Mouse (Mus musculus) WW6 (cell line): ENCODE results near the gene Gm36210.
"Not testable (repeated sequence)": the region's sequence is repeated elsewhere in the genome, so short reads cannot be mapped to it uniquely, and the experiment has no call there.

Experiments used
- DNase-seq: peaks from one replicate; pipeline ENCODE4 v3.0.0-alpha.2; 2013; ENCODE audit warnings: low read depth, low spot score

Gene Gm36210

DNA sequence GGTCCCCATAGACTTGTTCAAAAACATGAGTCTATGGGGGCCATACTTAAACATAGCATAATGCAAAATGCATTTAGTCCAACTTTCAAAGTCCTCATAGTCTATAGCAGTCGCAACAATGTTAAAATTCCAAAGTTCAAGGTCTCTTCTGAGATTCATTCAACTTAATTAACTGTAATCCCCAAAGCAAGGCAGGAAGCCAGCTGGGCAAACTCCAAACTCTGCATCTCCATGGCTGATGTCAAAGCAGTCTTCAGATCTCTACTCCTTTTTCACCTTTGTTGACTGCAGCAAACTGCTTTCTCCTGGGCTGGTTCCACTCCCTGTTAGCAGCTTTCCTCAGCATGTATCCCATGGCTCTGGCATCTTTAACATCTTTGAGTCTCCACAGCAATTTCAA lies 27.3 kb downstream of the Gm36210 start:
- DNase-seq: not testable (repeated sequence)

DNA sequence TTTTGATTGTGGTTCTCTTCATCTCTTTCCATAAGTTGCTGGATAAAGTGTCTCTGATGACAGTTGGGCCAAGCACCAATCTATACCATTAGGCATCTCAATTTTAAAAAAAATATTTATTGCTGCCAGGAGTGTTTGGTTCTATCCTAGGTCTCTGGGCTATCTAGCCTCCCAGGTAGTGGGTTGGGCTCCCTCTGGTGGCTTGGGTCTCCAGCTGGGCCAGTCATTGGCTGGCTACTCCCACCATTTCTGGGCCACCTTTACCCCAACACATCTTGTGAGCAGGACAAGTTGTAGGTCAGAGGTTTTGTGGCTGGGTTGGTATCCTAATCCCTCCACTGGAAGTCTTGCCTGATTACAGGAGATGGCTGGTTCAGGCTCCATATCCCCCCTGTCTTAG lies 28.1 kb downstream of the Gm36210 start:
- no peak for DNase-seq

DNA sequence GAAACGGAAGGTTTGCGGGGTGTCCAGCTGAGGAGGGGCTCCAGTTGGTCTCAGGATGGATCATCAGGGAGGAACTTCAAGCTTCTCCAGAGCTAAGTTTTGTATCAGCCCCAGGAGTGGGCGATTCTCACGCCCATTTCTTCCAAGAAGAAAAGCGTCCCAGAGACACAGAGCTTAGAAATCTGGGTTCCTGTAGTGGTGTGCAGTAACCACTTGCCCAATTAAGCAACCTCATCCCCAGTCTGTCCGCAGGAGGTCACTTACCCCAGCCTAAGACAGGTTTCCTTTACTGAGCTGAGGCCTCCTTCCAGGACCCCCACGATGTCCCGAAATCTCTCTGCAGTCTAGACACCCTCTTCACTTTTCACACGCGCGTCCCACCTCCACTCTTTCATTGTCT lies 29.1 kb downstream of the Gm36210 start:
- no peak for DNase-seq

DNA sequence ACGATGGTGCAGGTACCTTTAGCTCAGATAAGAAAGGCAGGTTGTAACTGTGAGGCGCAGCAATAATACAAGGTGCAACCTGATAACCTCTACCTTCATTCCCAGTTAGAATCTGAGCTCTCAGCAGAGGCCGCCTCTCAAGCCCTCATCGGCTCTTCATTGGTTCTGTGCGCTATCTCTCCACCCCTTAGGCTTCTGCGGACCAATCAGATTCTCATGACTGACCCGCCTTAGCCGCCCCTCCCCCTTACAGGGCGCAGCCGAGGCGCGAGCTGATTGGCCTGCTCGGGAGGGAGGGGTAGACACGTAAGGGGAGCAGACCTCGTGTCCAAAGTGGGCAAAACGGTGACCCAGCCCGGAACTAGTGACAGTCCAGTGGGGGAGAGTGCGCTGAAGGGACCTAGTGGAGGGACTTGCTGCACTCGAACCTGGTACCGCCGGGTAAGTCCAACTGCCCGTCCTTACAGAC lies 29.5 kb downstream of the Gm36210 start, which contains the start of gene Isoc2a:
Isoc2a (plus strand) TSS at position 401 of the 469 bp plus-strand sequence.
- DNase-seq: peak; percentile 79

DNA sequence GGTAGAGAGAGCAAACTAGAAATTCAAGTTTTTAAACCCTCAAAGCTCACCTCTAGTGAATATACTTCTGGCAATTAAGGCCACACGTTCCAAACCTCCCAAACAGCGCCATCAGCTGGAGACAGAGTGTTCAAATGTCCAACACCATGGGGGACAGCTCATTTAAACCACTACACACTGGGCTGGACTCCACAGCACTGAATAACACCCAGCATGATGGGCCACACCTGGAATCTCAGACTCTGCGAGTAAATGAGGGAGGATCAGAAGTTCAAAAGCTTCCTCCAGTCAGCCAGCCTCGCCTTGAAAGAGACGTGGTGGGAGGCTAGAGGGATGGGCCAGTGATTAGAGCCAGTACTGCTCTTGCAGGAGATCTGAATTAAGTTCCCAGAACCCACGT lies 36.2 kb downstream of the Gm36210 start, which contains the start of gene Isoc2b:
Isoc2b (minus strand) TSS at position 126 of the 400 bp plus-strand sequence.
- no peak for DNase-seq

DNA sequence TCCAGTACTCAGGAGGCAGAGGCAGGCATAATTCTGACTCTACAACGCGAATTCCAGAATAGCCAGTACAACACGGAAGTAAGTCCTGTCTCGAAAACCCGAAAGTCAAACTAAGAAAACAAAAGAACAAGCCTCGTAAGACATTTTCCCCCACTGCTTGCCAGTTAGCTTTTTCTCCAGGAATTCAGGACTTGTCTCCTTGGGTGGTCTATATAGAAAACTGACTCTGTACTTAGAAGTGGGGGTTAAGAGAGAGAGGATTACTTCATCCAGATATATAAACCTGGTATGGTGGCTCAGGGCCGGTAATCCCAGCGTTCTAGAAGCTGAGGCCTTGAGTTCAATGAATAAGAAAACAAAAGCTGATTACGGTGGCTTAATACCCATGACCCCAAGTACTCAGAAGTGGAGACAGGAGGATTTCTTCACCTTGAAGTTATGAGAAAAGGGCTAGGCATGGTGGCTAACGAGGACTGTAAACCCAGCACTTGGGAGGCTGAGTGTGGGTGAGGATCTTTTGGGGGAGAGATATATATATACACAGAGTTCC lies 39.6 kb downstream of the Gm36210 start:
- no peak for DNase-seq

DNA sequence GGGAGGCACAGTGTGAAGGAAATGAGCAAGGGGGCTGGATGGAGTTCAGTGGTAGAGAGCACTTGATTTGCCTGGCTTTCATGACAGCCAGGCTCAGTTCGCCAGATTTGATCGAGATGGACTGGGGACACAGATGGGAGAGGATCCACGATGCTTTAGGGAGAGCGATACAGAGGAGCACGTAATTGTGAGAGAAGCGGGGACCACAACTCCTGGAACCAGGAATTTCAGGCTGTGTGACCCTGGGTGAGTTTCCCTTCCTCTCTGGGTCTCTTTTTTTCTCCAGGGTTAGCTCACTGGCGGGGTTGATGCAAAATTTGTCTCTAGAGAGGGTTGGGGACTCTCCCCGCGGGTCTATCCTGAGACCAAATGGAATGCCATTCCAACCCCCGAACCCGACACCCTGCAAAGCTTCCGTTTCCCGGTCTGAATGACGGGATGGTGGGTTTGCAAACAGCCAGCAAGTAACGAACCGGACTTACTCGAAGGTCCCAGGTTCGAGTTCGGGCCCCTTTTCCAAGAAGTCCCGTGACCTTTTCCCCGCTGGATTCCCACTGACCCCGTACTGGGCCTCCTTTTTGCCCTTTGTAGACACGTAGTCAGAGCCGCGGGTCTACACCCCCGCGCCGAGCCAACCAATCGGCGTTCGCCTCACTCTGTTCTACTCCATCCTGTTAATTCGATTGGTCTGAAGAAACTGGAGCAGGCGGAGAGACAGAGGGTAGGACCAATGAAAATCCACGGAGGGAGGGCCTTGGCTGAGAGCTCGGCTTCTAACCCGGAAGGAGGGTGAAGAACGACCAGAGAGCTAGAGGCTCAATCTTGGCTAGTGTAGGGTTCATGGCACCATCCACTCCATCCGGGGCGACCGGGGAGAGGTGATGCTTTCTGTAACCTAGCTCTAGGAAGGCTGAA lies 40.5 kb downstream of the Gm36210 start:
- DNase-seq: peak; percentile 92

DNA sequence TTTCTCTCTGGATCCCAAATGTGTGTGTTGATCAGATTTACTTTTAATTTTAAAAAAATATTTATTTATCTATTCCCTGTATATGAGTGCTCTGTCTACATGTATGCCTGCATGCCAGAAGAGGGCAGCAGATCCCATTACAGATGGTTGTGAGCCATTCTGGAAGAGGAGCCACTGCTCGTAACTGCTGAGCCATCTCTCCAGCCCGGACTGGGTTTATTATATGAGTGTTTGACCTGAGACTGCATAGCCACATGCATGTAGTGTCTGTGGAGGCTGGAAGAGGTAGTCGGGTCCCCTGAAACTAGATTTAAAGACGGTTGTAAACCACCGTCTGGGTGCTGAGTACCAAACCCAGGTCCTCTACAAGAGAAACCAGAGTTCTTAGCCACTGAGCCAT lies 41.2 kb downstream of the Gm36210 start:
- DNase-seq: no peak

DNA sequence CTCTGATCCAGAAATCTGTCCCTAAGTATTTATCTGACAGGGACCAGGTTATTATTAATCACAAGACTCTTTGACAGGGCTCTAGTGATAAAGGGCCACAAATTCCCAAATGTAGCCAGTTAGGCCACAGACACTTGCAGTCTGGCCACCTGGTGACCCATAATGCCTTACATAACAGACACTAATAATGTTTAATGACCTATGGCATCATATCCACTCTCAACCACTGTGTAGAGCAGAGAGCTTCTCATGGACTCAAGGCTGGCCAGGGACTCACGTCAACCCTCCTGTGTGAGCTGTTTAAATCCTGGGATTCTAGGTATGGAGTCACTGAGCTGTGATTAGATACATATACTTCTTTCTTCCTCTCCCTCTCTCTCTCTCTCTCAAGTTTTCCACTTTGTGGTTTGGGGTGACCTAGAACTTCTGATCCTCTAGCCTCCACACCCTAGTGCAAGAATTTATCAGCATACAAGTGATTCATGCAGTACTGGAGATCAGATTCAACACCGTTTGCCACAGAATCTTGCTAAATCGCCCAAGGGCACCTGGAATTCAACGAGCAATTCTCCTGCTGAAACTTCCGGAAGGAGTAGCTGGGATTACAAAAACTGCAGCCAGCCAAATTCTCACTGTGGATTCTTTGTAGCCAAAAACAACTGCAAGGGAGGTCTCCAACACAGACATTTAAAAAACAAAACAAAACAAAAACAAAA lies 42.0 kb downstream of the Gm36210 start:
- no peak for DNase-seq

DNA sequence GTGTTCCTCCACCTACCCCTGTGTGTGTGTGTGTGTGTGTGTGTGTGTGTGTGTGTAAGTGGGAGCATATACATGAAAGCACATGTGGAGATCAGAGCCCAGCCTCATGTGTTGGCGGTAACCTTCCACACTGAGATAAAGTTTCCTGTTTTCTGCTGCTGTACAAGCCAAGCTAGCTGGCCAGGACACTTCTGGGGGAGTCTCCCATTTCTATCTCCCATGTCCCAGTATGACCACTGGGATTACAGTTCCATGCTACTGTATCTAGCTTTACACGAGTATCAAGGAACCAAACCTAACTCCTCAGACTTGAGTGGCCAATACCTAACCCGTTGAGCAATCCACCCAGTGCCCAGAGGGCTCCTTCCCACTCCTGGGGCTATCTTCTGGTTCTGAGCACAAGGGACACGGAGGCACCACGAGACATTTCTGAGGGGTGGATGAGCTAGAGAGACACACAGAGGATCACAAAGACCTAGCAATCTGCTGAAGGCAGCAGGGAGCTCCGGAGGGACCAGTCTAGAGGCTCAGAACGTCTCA lies 42.7 kb downstream of the Gm36210 start:
- no peak for DNase-seq

DNA sequence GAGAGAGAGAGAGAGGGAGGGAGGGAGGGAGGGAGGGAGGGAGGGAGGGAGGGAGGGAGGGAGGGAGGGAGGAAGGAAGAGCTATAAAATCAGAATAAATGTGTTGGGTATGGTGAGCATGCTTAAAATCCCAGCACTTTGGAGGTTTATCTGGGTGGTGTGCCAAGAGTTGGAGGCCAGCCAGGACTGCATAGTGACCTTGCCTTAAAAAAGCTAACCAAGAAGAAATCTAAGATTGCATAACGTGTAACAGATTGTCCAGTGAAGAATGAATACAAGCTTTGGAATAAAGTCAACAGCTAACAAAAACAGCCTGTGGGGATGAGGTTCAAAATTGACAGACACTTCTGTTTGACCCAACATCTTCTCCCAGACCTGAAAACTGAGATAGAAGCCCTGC lies 43.3 kb downstream of the Gm36210 start:
- no peak for DNase-seq

DNA sequence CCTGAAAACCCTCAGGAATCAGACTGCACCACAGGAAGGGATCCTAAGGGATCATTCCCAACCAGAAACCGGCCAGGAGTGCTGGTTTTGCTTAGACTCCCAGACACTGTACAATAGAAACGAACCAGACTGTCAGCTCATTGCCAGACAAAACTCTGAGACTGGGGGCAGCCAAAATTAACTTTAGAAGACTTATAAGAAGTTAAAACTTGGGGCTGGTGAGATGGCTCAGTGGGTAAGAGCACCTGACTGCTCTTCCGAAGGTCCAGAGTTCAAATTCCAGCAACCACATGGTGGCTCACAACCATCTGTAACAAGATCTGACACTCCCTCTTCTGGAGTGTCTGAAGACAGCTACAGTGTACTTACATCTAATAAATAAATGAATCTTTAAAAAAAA lies 45.4 kb downstream of the Gm36210 start:
- not testable (repeated sequence) for DNase-seq

DNA sequence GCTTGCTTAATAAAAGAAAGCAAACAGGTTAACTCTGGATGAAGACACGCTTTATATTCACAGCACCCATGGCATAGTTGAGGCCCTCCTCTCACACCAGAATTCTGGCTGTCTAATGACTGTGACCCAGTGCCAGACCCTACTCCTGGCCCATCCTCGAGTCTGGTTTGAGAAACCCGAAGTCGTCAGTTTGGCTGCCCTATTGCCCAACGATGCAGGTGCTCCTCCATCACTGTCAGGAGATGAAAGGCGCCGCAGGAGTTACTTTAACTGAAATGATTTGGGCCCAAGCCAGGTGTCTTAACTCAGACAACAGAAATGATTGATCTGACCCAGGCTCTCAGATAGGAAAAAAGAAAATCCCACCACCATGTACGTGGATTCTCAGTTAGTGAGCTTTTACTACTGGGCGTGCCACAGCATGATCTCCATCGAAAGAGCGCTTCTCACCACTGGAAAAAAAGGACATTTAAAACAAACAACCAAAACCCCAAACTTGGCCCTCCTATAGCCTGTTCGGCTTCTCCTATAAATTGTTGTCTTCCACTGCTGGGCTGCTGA lies 46.8 kb downstream of the Gm36210 start:
- DNase-seq: no peak

DNA sequence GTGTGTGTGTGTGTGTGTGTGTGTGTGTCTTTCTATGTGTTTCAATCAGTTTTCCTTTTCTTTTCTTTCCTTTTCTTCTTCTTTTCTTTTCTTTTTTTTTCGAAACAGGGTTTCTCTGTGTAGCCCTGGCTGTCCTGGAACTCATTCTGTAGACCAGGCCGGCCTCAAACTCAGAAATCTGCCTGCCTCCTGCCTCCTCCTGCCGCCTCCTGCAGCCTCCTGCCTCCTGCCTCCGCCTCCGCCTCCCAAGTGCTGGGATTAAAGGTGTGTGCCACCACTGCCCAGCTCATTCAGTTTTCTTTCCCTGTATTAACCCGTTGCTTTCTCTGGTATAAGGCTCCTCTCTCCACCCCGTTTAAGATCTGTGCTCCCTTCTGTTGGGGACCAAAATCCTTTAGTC lies 49.0 kb downstream of the Gm36210 start:
- DNase-seq: no peak

DNA sequence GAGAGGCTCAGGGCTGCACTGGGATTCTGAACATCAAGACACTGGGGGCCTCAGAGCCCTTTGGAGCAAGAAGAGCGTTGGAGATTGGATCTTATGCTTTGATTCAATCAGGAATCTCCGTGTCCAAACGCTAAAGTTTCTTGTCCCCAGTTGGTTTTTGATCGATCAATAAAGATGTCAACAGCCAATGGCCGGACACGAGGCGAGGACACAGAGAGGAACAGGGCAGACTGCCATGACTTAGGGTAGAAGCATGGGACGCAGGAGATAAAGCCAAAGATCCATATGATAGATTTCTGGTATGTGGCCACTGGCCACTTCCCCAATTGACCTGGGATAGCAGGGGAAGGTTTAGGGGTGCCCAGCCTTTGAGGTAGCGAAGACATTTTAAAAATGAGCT lies 49.8 kb downstream of the Gm36210 start:
- no peak for DNase-seq

DNA sequence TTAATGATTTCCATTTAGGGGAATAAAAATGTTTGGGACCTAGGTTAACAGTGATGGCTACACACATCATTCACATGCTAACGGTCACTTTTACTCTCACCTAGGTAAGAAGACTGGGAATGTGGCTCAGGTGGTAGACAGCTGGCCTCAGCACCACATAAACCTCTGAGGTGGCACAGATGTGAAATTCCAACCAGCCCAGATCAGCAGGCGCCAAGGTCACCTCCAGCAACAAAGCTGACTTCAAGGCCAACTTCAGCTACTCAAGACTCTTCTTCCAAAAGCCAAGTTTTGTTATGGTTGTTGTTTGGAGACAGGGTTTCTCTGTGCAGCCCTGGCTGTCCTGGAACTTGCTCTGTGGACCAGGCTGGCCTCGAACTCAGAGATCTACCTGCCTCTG lies 52.7 kb downstream of the Gm36210 start:
- no peak for DNase-seq

DNA sequence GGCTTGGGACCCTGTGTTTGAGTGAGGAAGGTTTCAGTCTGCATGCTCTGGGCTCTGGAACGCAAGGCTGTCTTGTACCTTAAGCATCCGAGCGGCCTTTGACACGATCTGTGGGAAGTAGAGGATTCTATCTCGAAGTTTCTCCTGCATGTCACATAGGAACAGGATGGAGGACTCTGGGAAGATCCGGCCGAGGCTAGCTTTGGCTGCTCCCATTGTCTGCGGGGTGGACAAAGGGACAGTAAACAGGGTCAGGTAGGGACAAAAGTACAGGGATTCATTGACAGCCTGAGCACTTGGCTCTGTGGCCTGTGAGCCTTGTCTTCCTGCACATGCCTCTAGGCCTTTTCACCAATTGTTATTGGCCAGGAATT lies 55.0 kb downstream of the Gm36210 start:
- DNase-seq: no peak

DNA sequence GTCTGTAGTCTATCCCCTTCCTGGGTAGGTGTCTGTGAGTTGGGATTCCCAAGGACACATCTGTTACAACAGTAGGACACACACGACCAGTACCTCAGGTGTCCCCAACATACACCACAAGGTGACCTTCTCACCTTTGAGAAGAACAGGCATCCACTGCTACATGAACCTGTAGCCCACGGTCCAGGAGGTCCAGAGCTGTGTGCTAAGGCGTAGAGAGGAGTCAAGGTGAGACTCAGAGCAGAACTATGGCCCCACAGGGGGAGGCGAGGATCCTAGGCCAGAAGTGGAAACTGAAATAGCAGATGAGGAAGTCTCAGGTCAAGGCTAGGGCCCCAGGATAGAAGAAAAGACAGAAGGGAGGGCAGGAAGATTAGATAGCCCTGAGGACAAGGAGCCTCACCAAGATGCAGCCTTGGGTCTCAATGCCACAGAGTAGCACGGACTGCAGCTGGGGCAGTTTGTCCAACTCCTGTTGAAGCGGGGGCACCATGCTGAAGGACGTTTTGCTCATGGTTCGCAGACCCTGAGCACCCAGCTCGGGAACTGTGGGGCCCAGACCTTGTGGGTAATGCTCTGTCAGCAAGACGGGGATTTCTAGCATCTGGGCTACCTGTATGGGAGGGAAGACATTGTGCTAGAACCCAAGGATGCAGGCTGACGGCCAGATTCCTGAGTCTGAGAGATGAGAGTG lies 55.5 kb downstream of the Gm36210 start:
- DNase-seq: no peak

DNA sequence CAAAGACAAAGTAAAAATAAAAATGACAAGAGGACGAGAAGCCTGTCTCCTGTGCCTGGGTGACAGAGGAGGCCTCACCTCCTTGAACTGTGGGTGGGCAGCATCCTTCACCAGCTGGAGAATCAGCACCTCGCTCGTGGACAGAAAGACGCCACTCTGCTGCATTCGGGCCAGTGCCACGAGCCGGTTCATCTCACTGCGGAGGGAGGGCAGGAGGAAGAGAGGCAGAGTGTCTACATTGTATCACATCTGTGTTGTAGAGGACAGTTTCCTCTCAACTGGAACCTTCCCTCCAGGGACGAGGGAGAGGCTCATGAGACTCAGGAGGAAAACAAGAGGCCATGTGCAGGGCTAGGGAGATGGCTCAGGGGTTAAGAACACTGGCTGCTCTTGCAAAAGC lies 56.9 kb downstream of the Gm36210 start:
- DNase-seq: no peak
